Comparison of ENCODE assay signal across 10 mouse cellular contexts in genomic region chr15:97001886-97002285, GRCm38 (mm10). TPM values are rescaled to one million over a fixed set of nuclear protein-coding genes. Genes with fewer than 3 reads are reported as not detected.
DNase-seq lines count a peak whose midpoint lies in the region; ATAC-seq lines count a peak whose summit lies in the region.
"Had no signal": no experiment of that assay in that cellular context is flagged by ENCODE, and none has a peak within 500 bp of the region (broad histone marks: within the 10 kb centered on the region; RNA-seq: fewer than 3 reads in every experiment).

No protein-coding gene starts in this region.

- no peak overlapping the region for H3K4me2 ChIP-seq in forebrain, embryonic 12.5 days
- no peak overlapping the region for H3K4me2 ChIP-seq in embryonic facial prominence, embryonic 13.5 days
- no peak overlapping the region for H3K4me2 ChIP-seq in liver, embryonic 12.5 days

- 89% methylated on average over 7 of the region's 7 CpGs for WGBS in forebrain, embryonic 10.5 days
- 89% methylated on average over 7 of the region's 7 CpGs for WGBS in forebrain, embryonic 12.5 days
- WGBS in embryonic facial prominence, embryonic 13.5 days = 68% methylated on average over 7 of the region's 7 CpGs
- WGBS in liver, embryonic 12.5 days (ENCODE audit: insufficient replicate concordance) = 83% methylated on average over 7 of the region's 7 CpGs

- H3K4me1 ChIP-seq in forebrain, embryonic 10.5 days = peaks cover 34% of the 10 kb centered on the region
- H3K4me1 ChIP-seq in forebrain, embryonic 12.5 days = no peaks in the 10 kb centered on the region; the same call in 1 of the 2 replicates
- H3K4me1 ChIP-seq in embryonic facial prominence, embryonic 13.5 days = peaks cover 56% of the 10 kb centered on the region
- H3K4me1 ChIP-seq in liver, embryonic 12.5 days = peaks cover 55% of the 10 kb centered on the region

- H3K27ac ChIP-seq in forebrain, embryonic 10.5 days = peak overlapping the region; percentile 80
- H3K27ac ChIP-seq in forebrain, embryonic 12.5 days = no peak overlapping the region
- peak overlapping the region; percentile 95 for H3K27ac ChIP-seq in embryonic facial prominence, embryonic 13.5 days
- H3K27ac ChIP-seq in liver, embryonic 12.5 days = peak overlapping the region; percentile 73; the same call in 1 of the 2 replicates

- DNase-seq in forebrain, embryonic 10.5 days (ENCODE audit: extremely low spot score, low spot score) = no peak
- DNase-seq in kidney, postnatal 10 days = peak; percentile 26
- DNase-seq in kidney, adult 11 months = no peak
- DNase-seq in thymus, postnatal 36 days = no peak
- no peak for DNase-seq in natural killer cell, adult 2 months (ENCODE audit: low spot score in 2 of 2)
- DNase-seq: B cell, adult 2 months had no signal

- no peaks in the 10 kb centered on the region for H3K27me3 ChIP-seq in forebrain, embryonic 10.5 days (ENCODE audit: poor library complexity, severe bottlenecking)
- H3K27me3 ChIP-seq in forebrain, embryonic 12.5 days = no peaks in the 10 kb centered on the region
- H3K27me3 ChIP-seq in embryonic facial prominence, embryonic 13.5 days = no peaks in the 10 kb centered on the region
- no peaks in the 10 kb centered on the region for H3K27me3 ChIP-seq in liver, embryonic 12.5 days (replicated peaks)

- no peak overlapping the region for H3K9ac ChIP-seq in forebrain, embryonic 12.5 days
- no peak overlapping the region for H3K9ac ChIP-seq in embryonic facial prominence, embryonic 13.5 days
- H3K9ac ChIP-seq in liver, embryonic 12.5 days = no peak overlapping the region

- ATAC-seq in forebrain, embryonic 12.5 days (ENCODE audit: low FRiP score) = no peak
- ATAC-seq in embryonic facial prominence, embryonic 13.5 days (ENCODE audit: insufficient number of reproducible peaks, insufficient read depth, low FRiP score, low TSS enrichment, low read depth) = no peak
- ATAC-seq in liver, embryonic 12.5 days = no peak

- H3K9me3 ChIP-seq in forebrain, embryonic 10.5 days = no peaks in the 10 kb centered on the region
- H3K9me3 ChIP-seq in forebrain, embryonic 12.5 days = no peaks in the 10 kb centered on the region
- H3K9me3 ChIP-seq in embryonic facial prominence, embryonic 13.5 days = no peaks in the 10 kb centered on the region
- no peaks in the 10 kb centered on the region for H3K9me3 ChIP-seq in liver, embryonic 12.5 days (replicated peaks)

- no peak overlapping the region for H3K4me3 ChIP-seq in forebrain, embryonic 10.5 days
- no peak overlapping the region for H3K4me3 ChIP-seq in forebrain, embryonic 12.5 days (replicated peaks)
- H3K4me3 ChIP-seq in embryonic facial prominence, embryonic 13.5 days = no peak overlapping the region
- H3K4me3 ChIP-seq in liver, embryonic 12.5 days = no peak overlapping the region
- H3K4me3 ChIP-seq: erythroblast, embryonic 14.5 days had no signal

- peaks cover 5% of the 10 kb centered on the region; the same call in 1 of the 2 replicates for H3K36me3 ChIP-seq in forebrain, embryonic 10.5 days (replicated peaks)
- no peaks in the 10 kb centered on the region for H3K36me3 ChIP-seq in forebrain, embryonic 12.5 days (replicated peaks)
- H3K36me3 ChIP-seq in embryonic facial prominence, embryonic 13.5 days = peaks cover 5% of the 10 kb centered on the region
- H3K36me3 ChIP-seq in liver, embryonic 12.5 days = peaks cover 13% of the 10 kb centered on the region

RNA-seq across cellular contexts. Expression of gene Slc38a4, which starts 53.9 kb away (rescaled TPM):
- polyA plus RNA-seq in forebrain, embryonic 10.5 days (2016; fragmentation: Nextera tagmentation; extraction: Ambion mirVana) = 31.2 and 33.2 TPM in 2 replicates
- 8.8 and 14.1 TPM in 2 replicates for polyA plus RNA-seq in forebrain, embryonic 12.5 days (2016; fragmentation: Nextera tagmentation; extraction: Ambion mirVana)
- polyA plus RNA-seq in embryonic facial prominence, embryonic 13.5 days (2015; fragmentation: Nextera tagmentation; extraction: Ambion mirVana) = 46.9 and 47.8 TPM in 2 replicates
- polyA plus RNA-seq in liver, embryonic 12.5 days (2016; fragmentation: Nextera tagmentation; extraction: Ambion mirVana) = 43.1 and 45.1 TPM in 2 replicates
